Mouse (Mus musculus) adrenal gland, adult 2 months (tissue): ENCODE data around the gene Ifngr1. TPM values are rescaled to one million over a fixed set of nuclear protein-coding genes. Genes with fewer than 3 reads are reported as not detected.
A peak's percentile ranks its signal among the peaks of the same experiment; 100 is the strongest.
"Not testable (repeated sequence)": the region's sequence is repeated elsewhere in the genome, so short reads cannot be mapped to it uniquely, and the experiment has no call there.

Experiments used
- DNase-seq: peaks from one replicate; pipeline ENCODE4 v3.0.0; 2021
- polyA plus RNA-seq: library from polyadenylated mRNA; depleted of rRNA; stranded (reverse); fragments of >200 nt; gene quantifications from 2 replicates; pipeline ENCODE4 v1.2.3, GENCODE M21; 2012
- total RNA-seq, 2 experiments: library from RNA; stranded (reverse); gene quantifications; 2 replicates each; pipeline ENCODE4 v1.2.3; 2021

Ifngr1 gene
- total and polyA plus RNA-seq, 3 experiments, result 10.7 to 62.7 (median 43.6) TPM

- DNase-seq, result no peak
Measured at GRCm38 (mm10) chr10:19587281-19587680, 4.5 kb upstream of the Ifngr1 start.

- DNase-seq, result no peak
Measured at GRCm38 (mm10) chr10:19589626-19590025, 2.1 kb upstream of the Ifngr1 start.

GRCm38 (mm10) chr10:19591286-19591640, 486 bp upstream of the Ifngr1 start:
- DNase-seq, result no peak

- DNase-seq, result no peak
Measured at GRCm38 (mm10) chr10:19592556-19592955, 807 bp downstream of the Ifngr1 start.

GRCm38 (mm10) chr10:19593296-19593695, 1.5 kb downstream of the Ifngr1 start:
- DNase-seq, result no peak

- DNase-seq, result no peak
Measured at GRCm38 (mm10) chr10:19594201-19594905, 2.6 kb downstream of the Ifngr1 start.

GRCm38 (mm10) chr10:19596866-19597265, 5.1 kb downstream of the Ifngr1 start:
- DNase-seq, result no peak

- DNase-seq, result no peak
Measured at GRCm38 (mm10) chr10:19598091-19598490, 6.3 kb downstream of the Ifngr1 start.

GRCm38 (mm10) chr10:19599331-19600092, 7.8 kb downstream of the Ifngr1 start:
- DNase-seq, result no peak

GRCm38 (mm10) chr10:19600093-19600420, 8.3 kb downstream of the Ifngr1 start:
- no peak for DNase-seq

GRCm38 (mm10) chr10:19601502-19601901, 9.8 kb downstream of the Ifngr1 start:
- DNase-seq, result not testable (repeated sequence)

GRCm38 (mm10) chr10:19603231-19603630, 11.5 kb downstream of the Ifngr1 start:
- DNase-seq, result no peak

GRCm38 (mm10) chr10:19609125-19609524, 17.4 kb downstream of the Ifngr1 start:
- DNase-seq, result no peak

GRCm38 (mm10) chr10:19611616-19612015, 19.9 kb downstream of the Ifngr1 start:
- no peak for DNase-seq

GRCm38 (mm10) chr10:19613111-19613753, 21.5 kb downstream of the Ifngr1 start:
- peak; percentile 42 for DNase-seq

- no peak for DNase-seq
Measured at GRCm38 (mm10) chr10:19619736-19620135, 28.0 kb downstream of the Ifngr1 start.

GRCm38 (mm10) chr10:19621408-19622048, 29.8 kb downstream of the Ifngr1 start, which contains the start of gene Il22ra2:
Gene Il22ra2, plus strand, starts transcription at chr10:19621998.
- no peak for DNase-seq

GRCm38 (mm10) chr10:19624617-19625016, 32.9 kb downstream of the Ifngr1 start:
- no peak for DNase-seq

- DNase-seq, result no peak
Measured at GRCm38 (mm10) chr10:19627342-19627741, 35.6 kb downstream of the Ifngr1 start.

- DNase-seq, result peak; percentile 10
Measured at GRCm38 (mm10) chr10:19627748-19628147, 36.0 kb downstream of the Ifngr1 start.

GRCm38 (mm10) chr10:19631616-19632195, 40.0 kb downstream of the Ifngr1 start:
- no peak for DNase-seq

- DNase-seq, result no peak
Measured at GRCm38 (mm10) chr10:19638851-19639250, 47.1 kb downstream of the Ifngr1 start.
